ENCODE assay signal across 21 mouse cellular contexts in genomic region chr11:20126673-20127516, GRCm38 (mm10). TPM values are rescaled to one million over a fixed set of nuclear protein-coding genes. Genes with fewer than 3 reads are reported as not detected.
DNase-seq lines count a peak whose midpoint lies in the region; ATAC-seq and TF ChIP-seq lines count a peak whose summit lies in the region.
"Had no signal": no experiment of that assay in that cellular context is flagged by ENCODE, and none has a peak within 500 bp of the region (broad histone marks: within the 10 kb centered on the region; RNA-seq: fewer than 3 reads in every experiment).

No protein-coding gene starts in this region.

- no peak for TF ChIP-seq RAD21 in MEL (IDR thresholded peaks at IDR 0.05; ENCODE audit: low read depth, low read length)

- H3K36me3 ChIP-seq in lung, embryonic 14.5 days (ENCODE audit: insufficient read depth) = no peaks in the 10 kb centered on the region
- H3K36me3 ChIP-seq in MEL (ENCODE audit: control insufficient read depth in 1 of 2, insufficient read depth in 2 of 2, low read length in 2 of 2) = peaks cover 0 to 7% of the 10 kb centered on the region in 2 experiments; a peak in 1 of 4 replicates
- no peaks in the 10 kb centered on the region for H3K36me3 ChIP-seq in intestine, embryonic 16.5 days (ENCODE audit: control insufficient read depth, insufficient read depth, low read length)
- no peaks in the 10 kb centered on the region for H3K36me3 ChIP-seq in stomach, postnatal 0 days (ENCODE audit: control insufficient read depth, insufficient read depth, low read length)
- H3K36me3 ChIP-seq: forebrain, embryonic 10.5 days; G1E; hindbrain, embryonic 12.5 days; midbrain, embryonic 13.5 days had no signal

- no peak overlapping the region for H3K27ac ChIP-seq in lung, embryonic 14.5 days (ENCODE audit: low read depth)
- no peak overlapping the region for H3K27ac ChIP-seq in MEL (ENCODE audit: control insufficient read depth, low read depth, low read length)
- no peak overlapping the region for H3K27ac ChIP-seq in intestine, embryonic 16.5 days (ENCODE audit: low read length)
- no peak overlapping the region for H3K27ac ChIP-seq in stomach, postnatal 0 days (replicated peaks)
- H3K27ac ChIP-seq: forebrain, embryonic 10.5 days; hindbrain, embryonic 12.5 days; midbrain, embryonic 13.5 days had no signal

- TF ChIP-seq POLR2A in MEL (IDR thresholded peaks at IDR 0.05; ENCODE audit: control insufficient read depth in 1 of 2, insufficient read depth in 1 of 2, low read depth in 1 of 2, low read length in 2 of 2, poor library complexity in 1 of 2) = no peak

- H3K9me3 ChIP-seq in lung, embryonic 14.5 days (ENCODE audit: low read depth, low read length) = no peaks in the 10 kb centered on the region
- no peaks in the 10 kb centered on the region for H3K9me3 ChIP-seq in MEL (replicated peaks; ENCODE audit: insufficient read depth, low read length)
- H3K9me3 ChIP-seq in intestine, embryonic 16.5 days (ENCODE audit: control insufficient read depth, low read length) = no peaks in the 10 kb centered on the region
- no peaks in the 10 kb centered on the region for H3K9me3 ChIP-seq in stomach, postnatal 0 days (ENCODE audit: control insufficient read depth, low read length)
- H3K9me3 ChIP-seq: forebrain, embryonic 10.5 days; G1E; hindbrain, embryonic 12.5 days; midbrain, embryonic 13.5 days had no signal

- 56% methylated on average over 10 of the region's 10 CpGs for WGBS in lung, embryonic 14.5 days
- WGBS in intestine, embryonic 16.5 days = 57% methylated on average over 10 of the region's 10 CpGs
- WGBS in stomach, postnatal 0 days = 56% methylated on average over 10 of the region's 10 CpGs

- H3K9ac ChIP-seq in lung, embryonic 14.5 days = no peak overlapping the region
- H3K9ac ChIP-seq in MEL (ENCODE audit: control insufficient read depth, low read depth, low read length, poor library complexity, severe bottlenecking) = 0 out of 2 replicates have a peak overlapping the region, but pooled peaks have one; percentile 3
- no peak overlapping the region for H3K9ac ChIP-seq in intestine, embryonic 16.5 days (ENCODE audit: low read depth, low read length)
- H3K9ac ChIP-seq in stomach, postnatal 0 days (ENCODE audit: low read length) = no peak overlapping the region
- H3K9ac ChIP-seq: forebrain, postnatal 0 days; hindbrain, embryonic 12.5 days; liver, postnatal 0 days; midbrain, embryonic 13.5 days had no signal

- peak; percentile 51 for DNase-seq in lung, embryonic 14.5 days
- no peak for DNase-seq in lung, postnatal 10 days
- peak; percentile 63 for DNase-seq in MEL (ENCODE audit: low read depth, low spot score)
- DNase-seq in stomach, postnatal 0 days (ENCODE audit: low spot score) = peak; percentile 24
- no peak for DNase-seq in embryo, embryonic 11 days
- no peak for DNase-seq in thymus, postnatal 4 days
- DNase-seq: adrenal gland, postnatal 25 days; cerebellum, adult 9-10 months; forebrain, postnatal 0 days; gastrocnemius, postnatal 25 days; kidney, adult 8-10 months; kidney, postnatal 10 days; liver, postnatal 0 days; thymus, postnatal 25 days had no signal

- peak; percentile 52 for ATAC-seq in lung, embryonic 14.5 days (ENCODE audit: insufficient read depth)
- peak; percentile 75 for ATAC-seq in intestine, embryonic 16.5 days
- peak; percentile 58; the same call in 1 of the 2 replicates for ATAC-seq in stomach, postnatal 0 days (ENCODE audit: low FRiP score, low TSS enrichment)
- ATAC-seq: CD4-positive, CD25-positive, alpha-beta regulatory T cell, adult 4 months; forebrain, postnatal 0 days; liver, postnatal 0 days; midbrain, embryonic 13.5 days had no signal

- H3K4me1 ChIP-seq in lung, embryonic 14.5 days (ENCODE audit: insufficient read depth) = no peaks in the 10 kb centered on the region
- peaks cover 2 to 8% of the 10 kb centered on the region in 2 experiments; a peak in 3 of 4 replicates for H3K4me1 ChIP-seq in MEL (ENCODE audit: control insufficient read depth in 1 of 2, insufficient read depth in 2 of 2, low read length in 2 of 2)
- H3K4me1 ChIP-seq in intestine, embryonic 16.5 days (ENCODE audit: control insufficient read depth, insufficient read depth, low read length) = no peaks in the 10 kb centered on the region
- H3K4me1 ChIP-seq in stomach, postnatal 0 days (replicated peaks; ENCODE audit: control insufficient read depth, insufficient read depth) = no peaks in the 10 kb centered on the region
- H3K4me1 ChIP-seq: hindbrain, embryonic 12.5 days; midbrain, embryonic 13.5 days had no signal

- no peak overlapping the region for H3K4me2 ChIP-seq in lung, embryonic 14.5 days
- no peak overlapping the region for H3K4me2 ChIP-seq in intestine, embryonic 16.5 days (ENCODE audit: low read depth, low read length)
- H3K4me2 ChIP-seq in stomach, postnatal 0 days (replicated peaks; ENCODE audit: low read depth) = no peak overlapping the region
- H3K4me2 ChIP-seq: hindbrain, embryonic 12.5 days; liver, embryonic 11.5 days; midbrain, embryonic 13.5 days had no signal

- no peaks in the 10 kb centered on the region for H3K79me2 ChIP-seq in MEL (ENCODE audit: control insufficient read depth, insufficient read depth, low read length, poor library complexity)

- no peaks in the 10 kb centered on the region for H3K27me3 ChIP-seq in lung, embryonic 14.5 days (ENCODE audit: insufficient read depth, low read length)
- no peaks in the 10 kb centered on the region; a peak in 2 of 4 replicates for H3K27me3 ChIP-seq in MEL (ENCODE audit: control insufficient read depth in 1 of 2, insufficient read depth in 2 of 2, low read length in 2 of 2)
- H3K27me3 ChIP-seq in intestine, embryonic 16.5 days (replicated peaks; ENCODE audit: control insufficient read depth, insufficient read depth, low read length) = no peaks in the 10 kb centered on the region
- no peaks in the 10 kb centered on the region for H3K27me3 ChIP-seq in stomach, postnatal 0 days (ENCODE audit: control insufficient read depth, insufficient read depth, low read length)
- H3K27me3 ChIP-seq: midbrain, embryonic 13.5 days had no signal

- no peak for TF ChIP-seq CTCF in lung, embryonic 14.5 days (IDR thresholded peaks at IDR 0.05; ENCODE audit: low read depth)
- no peak for TF ChIP-seq CTCF in MEL (IDR thresholded peaks at IDR 0.05 in 2 of 3, conservative IDR thresholded peaks at IDR 0.05 in 1 of 3; ENCODE audit: control insufficient read depth in 1 of 3, insufficient read depth in 1 of 3, low read depth in 2 of 3, low read length in 3 of 3, poor library complexity in 1 of 3, severe bottlenecking in 1 of 3)
- no peak for TF ChIP-seq CTCF in stomach, postnatal 0 days (IDR thresholded peaks at IDR 0.05; ENCODE audit: low read depth)

- TF ChIP-seq EP300 in MEL (IDR thresholded peaks at IDR 0.05; ENCODE audit: low read depth in 1 of 2, low read length in 2 of 2) = peak; percentile 70 to 82
- TF ChIP-seq EP300 in stomach, postnatal 0 days (optimal IDR thresholded peaks at IDR 0.05) = no peak

- H3K4me3 ChIP-seq in lung, embryonic 14.5 days (ENCODE audit: low read depth, low read length) = no peak overlapping the region
- H3K4me3 ChIP-seq in MEL (ENCODE audit: control insufficient read depth in 1 of 2, insufficient read depth in 1 of 2, low read depth in 2 of 2, low read length in 2 of 2) = peak overlapping the region; percentile 14 to 24; a peak in 3 of 4 replicates
- H3K4me3 ChIP-seq in intestine, embryonic 16.5 days (ENCODE audit: low read length) = no peak overlapping the region
- no peak overlapping the region for H3K4me3 ChIP-seq in stomach, postnatal 0 days (ENCODE audit: low read depth, low read length)
- H3K4me3 ChIP-seq: forebrain, embryonic 10.5 days; hindbrain, embryonic 12.5 days; midbrain, embryonic 13.5 days had no signal

TF ChIP-seq in MEL, 35 proteins besides CTCF, POLR2A, EP300 and RAD21:
- TF ChIP-seq ETS1 (IDR thresholded peaks at IDR 0.05; ENCODE audit: low read depth, low read length) = peak; percentile 38; the same call in 1 of the 2 replicates
- no peak for TF ChIP-seq MAX (IDR thresholded peaks at IDR 0.05; ENCODE audit: low read length)
- TF ChIP-seq GATA1 (IDR thresholded peaks at IDR 0.05; ENCODE audit: low read depth, low read length) = peak; percentile 81
- TF ChIP-seq CHD1 (IDR thresholded peaks at IDR 0.05; ENCODE audit: low read depth, low read length) = no peak
- no peak for TF ChIP-seq SMC3 (IDR thresholded peaks at IDR 0.05; ENCODE audit: low read depth, low read length)
- TF ChIP-seq POLR2AphosphoS5 (IDR thresholded peaks at IDR 0.05; ENCODE audit: borderline replicate concordance, low read depth, low read length) = no peak
- TF ChIP-seq ZKSCAN1 (IDR thresholded peaks at IDR 0.05; ENCODE audit: low read depth, low read length) = no peak
- TF ChIP-seq MAZ (IDR thresholded peaks at IDR 0.05; ENCODE audit: low read depth, low read length) = no peak
- TF ChIP-seq TAL1 (IDR thresholded peaks at IDR 0.05; ENCODE audit: low read length) = peak; percentile 26; the same call in 1 of the 2 replicates
- no peak for TF ChIP-seq NELFE (IDR thresholded peaks at IDR 0.05; ENCODE audit: low read depth, low read length)
- peak; percentile 52; the same call in 1 of the 2 replicates for TF ChIP-seq RCOR1 (IDR thresholded peaks at IDR 0.05; ENCODE audit: low read depth, low read length)
- TF ChIP-seq MEF2A (IDR thresholded peaks at IDR 0.05; ENCODE audit: extremely low read depth, insufficient replicate concordance, low read depth, low read length, poor library complexity, severe bottlenecking) = no peak
- no peak for TF ChIP-seq BHLHE40 (IDR thresholded peaks at IDR 0.05; ENCODE audit: borderline replicate concordance, low read depth, low read length)
- no peak for TF ChIP-seq ZNF384 (IDR thresholded peaks at IDR 0.05; ENCODE audit: low read depth, low read length)
- 0 out of 2 replicates have a peak, but pooled peaks have one; percentile 37 for TF ChIP-seq SIN3A (IDR thresholded peaks at IDR 0.05; ENCODE audit: low read length)
- TF ChIP-seq TCF12 (IDR thresholded peaks at IDR 0.05; ENCODE audit: low read depth, low read length) = peak; percentile 80; the same call in 1 of the 2 replicates
- TF ChIP-seq ELF1 (IDR thresholded peaks at IDR 0.05; ENCODE audit: low read depth, low read length) = 0 out of 2 replicates have a peak, but pooled peaks have one; percentile 14
- TF ChIP-seq NRF1 (IDR thresholded peaks at IDR 0.05; ENCODE audit: insufficient read depth, low read depth, low read length, poor library complexity, severe bottlenecking) = no peak
- no peak for TF ChIP-seq MYB (IDR thresholded peaks at IDR 0.05; ENCODE audit: low read depth, low read length)

RNA-seq across cellular contexts. Expression of gene Actr2, which starts 14.2 kb away (rescaled TPM):
- polyA plus RNA-seq in lung, embryonic 14.5 days (2014; fragmentation: Nextera tagmentation; extraction: Ambion mirVana) = 65.9 and 67.4 TPM in 2 replicates
- total RNA-seq in MEL (2012; rRNA removed) = 160 and 170 TPM in 2 replicates
- polyA plus RNA-seq in MEL (2012; ENCODE audit: insufficient read depth in 1 of 2, insufficient read length in 2 of 2, low read depth in 1 of 2, low replicate concordance in 2 of 2, missing spikeins in 1 of 2) = 100 to 1,000 TPM in 1 of 2 experiments, 10 to 100 TPM in 1; 40.0 to 172 TPM
- polyA plus RNA-seq in intestine, embryonic 16.5 days (2015; fragmentation: Nextera tagmentation; extraction: Ambion mirVana) = 113 and 120 TPM in 2 replicates
- 87.1 and 94.7 TPM in 2 replicates for polyA plus RNA-seq in stomach, postnatal 0 days (2015; fragmentation: Nextera tagmentation; extraction: Ambion mirVana)

Comparison
In these comparisons a context has a peak if more than half of its experiments do, and no peak if none do; other contexts are left out.
1. DNase-seq: peak in lung, embryonic 14.5 days (single experiment), MEL (single experiment) and stomach, postnatal 0 days (single experiment); none in lung, postnatal 10 days (single experiment), embryo, embryonic 11 days (single experiment) and thymus, postnatal 4 days (single experiment).
2. H3K4me3 ChIP-seq: peak in MEL (2 of 2); none in lung, embryonic 14.5 days (single experiment), intestine, embryonic 16.5 days (single experiment) and stomach, postnatal 0 days (single experiment).
3. Peak in every context shown above with its lines, with median percentiles within 50 percentile points of each other: ATAC-seq.